Comparison of ENCODE assay signal across 23 mouse cellular contexts in the genomic region with DNA sequence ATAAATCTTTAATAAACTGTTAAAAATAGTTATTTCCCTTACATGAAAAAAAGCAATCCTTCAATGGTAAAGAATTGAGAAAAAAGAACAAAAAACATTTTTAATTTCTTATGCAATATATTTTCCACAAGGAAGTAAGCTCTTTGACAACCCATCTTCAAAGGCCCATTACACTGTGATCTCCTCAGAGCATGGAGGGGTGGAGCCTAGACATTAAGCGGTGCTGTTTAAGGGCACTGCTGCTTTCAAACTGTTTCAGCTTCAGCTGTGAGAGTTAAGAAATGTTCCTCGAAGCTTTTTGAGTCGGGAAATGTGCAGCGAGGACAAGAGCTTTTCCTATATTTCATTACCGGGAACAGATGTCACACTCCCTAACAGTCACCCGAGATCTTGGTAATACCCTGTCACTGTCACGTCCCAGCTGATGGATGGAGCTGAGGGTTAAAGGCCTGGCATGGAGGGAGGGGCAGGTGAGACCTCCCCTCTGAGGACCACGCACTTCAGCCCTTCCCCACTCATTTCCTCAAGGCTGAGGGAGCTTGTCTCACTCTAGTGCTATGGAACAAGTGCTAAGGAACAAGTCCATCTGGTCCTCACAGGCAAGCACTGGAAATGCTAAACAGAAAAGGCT.
A peak's percentile ranks its signal among the peaks of the same experiment; 100 is the strongest.
DNase-seq lines count a peak whose midpoint lies in the region; ATAC-seq lines count a peak whose summit lies in the region.
"Had no signal": no experiment of that assay in that cellular context is flagged by ENCODE, and none has a peak within 500 bp of the region (broad histone marks: within the 10 kb centered on the region; RNA-seq: fewer than 3 reads in every experiment).

No protein-coding gene starts in this region.

- H3K27me3 ChIP-seq in hindbrain, embryonic 11.5 days (ENCODE audit: control insufficient read depth, insufficient read depth, low read length), result no peaks in the 10 kb centered on the region
- no peaks in the 10 kb centered on the region for H3K27me3 ChIP-seq in hindbrain, embryonic 10.5 days (ENCODE audit: insufficient read depth, poor library complexity, severe bottlenecking)
- H3K27me3 ChIP-seq in limb, embryonic 11.5 days (ENCODE audit: control insufficient read depth, insufficient read depth, low read length), result no peaks in the 10 kb centered on the region
- H3K27me3 ChIP-seq in limb, embryonic 10.5 days (ENCODE audit: low read depth, poor library complexity, severe bottlenecking), result no peaks in the 10 kb centered on the region
- H3K27me3 ChIP-seq in hindbrain, embryonic 12.5 days, result no peaks in the 10 kb centered on the region
- H3K27me3 ChIP-seq in forebrain, embryonic 14.5 days (replicated peaks; ENCODE audit: control insufficient read depth, insufficient read depth, low read length), result no peaks in the 10 kb centered on the region
- H3K27me3 ChIP-seq: embryonic facial prominence, embryonic 12.5 days; forebrain, embryonic 12.5 days; heart, embryonic 15.5 days; limb, embryonic 15.5 days; stomach, embryonic 15.5 days had no signal

- 48% methylated on average over 8 of the region's 8 CpGs for WGBS in hindbrain, embryonic 11.5 days
- 64% methylated on average over 8 of the region's 8 CpGs for WGBS in hindbrain, embryonic 10.5 days
- 14% methylated on average over 8 of the region's 8 CpGs for WGBS in limb, embryonic 11.5 days
- 11% methylated on average over 8 of the region's 8 CpGs for WGBS in limb, embryonic 10.5 days
- WGBS in hindbrain, embryonic 12.5 days, result 43% methylated on average over 8 of the region's 8 CpGs
- WGBS in forebrain, embryonic 14.5 days, result 73% methylated on average over 8 of the region's 8 CpGs

- ATAC-seq in hindbrain, embryonic 11.5 days (ENCODE audit: low FRiP score), result peak; percentile 40
- 0 out of 2 replicates have a peak, but pooled peaks have one; percentile 44 for ATAC-seq in limb, embryonic 11.5 days (ENCODE audit: insufficient number of reproducible peaks, low FRiP score, low TSS enrichment, low read depth)
- no peak; the same call in 1 of the 2 replicates for ATAC-seq in hindbrain, embryonic 12.5 days (ENCODE audit: low FRiP score)
- no peak for ATAC-seq in erythroblast, adult 5-6 weeks (replicated peaks; ENCODE audit: low FRiP score, poor library complexity, severe bottlenecking)
- ATAC-seq in forebrain, embryonic 14.5 days, result no peak

- H3K4me1 ChIP-seq in hindbrain, embryonic 11.5 days (replicated peaks; ENCODE audit: control insufficient read depth, insufficient read depth, low read length), result no peaks in the 10 kb centered on the region
- H3K4me1 ChIP-seq in hindbrain, embryonic 10.5 days (replicated peaks), result peaks cover 8% of the 10 kb centered on the region; the same call in 1 of the 2 replicates
- 0 out of 2 replicates have a peak, but pooled peaks cover 6% of the 10 kb centered on the region for H3K4me1 ChIP-seq in limb, embryonic 11.5 days (ENCODE audit: control insufficient read depth, insufficient read depth, low read length)
- H3K4me1 ChIP-seq in limb, embryonic 10.5 days, result peaks cover 22% of the 10 kb centered on the region
- H3K4me1 ChIP-seq in hindbrain, embryonic 12.5 days, result peaks cover 12% of the 10 kb centered on the region; the same call in 1 of the 2 replicates
- no peaks in the 10 kb centered on the region for H3K4me1 ChIP-seq in forebrain, embryonic 14.5 days (ENCODE audit: control insufficient read depth, insufficient read depth, low read length)
- H3K4me1 ChIP-seq: embryonic facial prominence, embryonic 12.5 days; forebrain, embryonic 12.5 days; heart, embryonic 15.5 days; limb, embryonic 15.5 days; stomach, embryonic 15.5 days had no signal

- H3K9me3 ChIP-seq in hindbrain, embryonic 11.5 days (ENCODE audit: control insufficient read depth, low read length), result no peaks in the 10 kb centered on the region
- H3K9me3 ChIP-seq in hindbrain, embryonic 10.5 days, result no peaks in the 10 kb centered on the region
- no peaks in the 10 kb centered on the region for H3K9me3 ChIP-seq in limb, embryonic 11.5 days (ENCODE audit: control insufficient read depth, low read length)
- no peaks in the 10 kb centered on the region for H3K9me3 ChIP-seq in limb, embryonic 10.5 days (replicated peaks)
- H3K9me3 ChIP-seq in hindbrain, embryonic 12.5 days (replicated peaks), result no peaks in the 10 kb centered on the region
- no peaks in the 10 kb centered on the region for H3K9me3 ChIP-seq in forebrain, embryonic 14.5 days (replicated peaks; ENCODE audit: control insufficient read depth, low read length)
- H3K9me3 ChIP-seq: embryonic facial prominence, embryonic 12.5 days; forebrain, embryonic 12.5 days; heart, embryonic 15.5 days; limb, embryonic 15.5 days; stomach, embryonic 15.5 days had no signal

- 0 out of 2 replicates have a peak overlapping the region, but pooled peaks have one; percentile 36 for H3K27ac ChIP-seq in hindbrain, embryonic 11.5 days (ENCODE audit: low read depth, low read length)
- H3K27ac ChIP-seq in hindbrain, embryonic 10.5 days, result no peak overlapping the region
- no peak overlapping the region for H3K27ac ChIP-seq in limb, embryonic 11.5 days (replicated peaks; ENCODE audit: low read depth, low read length)
- no peak overlapping the region for H3K27ac ChIP-seq in limb, embryonic 10.5 days
- H3K27ac ChIP-seq in hindbrain, embryonic 12.5 days, result peak overlapping the region; percentile 40; the same call in 1 of the 2 replicates
- no peak overlapping the region for H3K27ac ChIP-seq in forebrain, embryonic 14.5 days (ENCODE audit: low read depth, low read length)
- H3K27ac ChIP-seq: embryonic facial prominence, embryonic 12.5 days; forebrain, embryonic 12.5 days; gastrocnemius, adult 2 months; heart, embryonic 15.5 days; limb, embryonic 15.5 days; liver, embryonic 14.5 days; stomach, embryonic 15.5 days had no signal

- no peak overlapping the region for H3K4me3 ChIP-seq in hindbrain, embryonic 11.5 days (ENCODE audit: low read depth, low read length)
- no peak overlapping the region for H3K4me3 ChIP-seq in hindbrain, embryonic 10.5 days
- H3K4me3 ChIP-seq in limb, embryonic 11.5 days (ENCODE audit: low read depth, low read length), result no peak overlapping the region
- H3K4me3 ChIP-seq in limb, embryonic 10.5 days, result no peak overlapping the region
- no peak overlapping the region for H3K4me3 ChIP-seq in hindbrain, embryonic 12.5 days
- H3K4me3 ChIP-seq in forebrain, embryonic 14.5 days (ENCODE audit: low read depth, low read length), result no peak overlapping the region
- H3K4me3 ChIP-seq: embryonic facial prominence, embryonic 12.5 days; erythroblast, embryonic 14.5 days; forebrain, embryonic 12.5 days; gastrocnemius, adult 2 months; heart, embryonic 15.5 days; limb, embryonic 15.5 days; myocyte; stomach, embryonic 15.5 days had no signal

- H3K9ac ChIP-seq in hindbrain, embryonic 11.5 days (ENCODE audit: low read depth, low read length), result no peak overlapping the region
- no peak overlapping the region for H3K9ac ChIP-seq in limb, embryonic 11.5 days (ENCODE audit: low read length)
- H3K9ac ChIP-seq in hindbrain, embryonic 12.5 days, result no peak overlapping the region
- H3K9ac ChIP-seq in forebrain, embryonic 14.5 days (ENCODE audit: low read length), result no peak overlapping the region
- H3K9ac ChIP-seq: embryonic facial prominence, embryonic 12.5 days; forebrain, embryonic 12.5 days; heart, embryonic 15.5 days; limb, embryonic 15.5 days; liver, embryonic 14.5 days; lung, embryonic 14.5 days; stomach, embryonic 15.5 days had no signal

- DNase-seq in hindbrain, embryonic 11.5 days (ENCODE audit: low spot score), result peak; percentile 19
- no peak for DNase-seq in hindbrain, embryonic 10.5 days (ENCODE audit: low spot score)
- DNase-seq in limb, embryonic 11.5 days (ENCODE audit: low spot score), result no peak
- no peak for DNase-seq in limb, embryonic 10.5 days (ENCODE audit: low spot score)
- peak; percentile 37 for DNase-seq in mesoderm, embryonic 11.5 days (ENCODE audit: low read depth, low spot score)
- no peak for DNase-seq in forebrain, embryonic 14.5 days (ENCODE audit: low spot score)
- DNase-seq: adrenal gland, postnatal 14 days; cerebellum, adult 8-10 months; gastrocnemius, adult 2 months; heart, postnatal 36 days; kidney, postnatal 10 days; lung, embryonic 14.5 days; thymus, postnatal 36 days had no signal

- no peaks in the 10 kb centered on the region for H3K36me3 ChIP-seq in hindbrain, embryonic 11.5 days (ENCODE audit: control insufficient read depth, insufficient read depth, low read length)
- peaks cover 5% of the 10 kb centered on the region; the same call in 1 of the 2 replicates for H3K36me3 ChIP-seq in hindbrain, embryonic 10.5 days
- H3K36me3 ChIP-seq in limb, embryonic 11.5 days (ENCODE audit: control insufficient read depth, insufficient read depth, low read length), result no peaks in the 10 kb centered on the region
- peaks cover 9% of the 10 kb centered on the region for H3K36me3 ChIP-seq in limb, embryonic 10.5 days
- H3K36me3 ChIP-seq in hindbrain, embryonic 12.5 days, result peaks cover 4% of the 10 kb centered on the region; the same call in 1 of the 2 replicates
- peaks cover 12% of the 10 kb centered on the region for H3K36me3 ChIP-seq in forebrain, embryonic 14.5 days (ENCODE audit: control insufficient read depth, insufficient read depth, low read length)
- H3K36me3 ChIP-seq: heart, embryonic 15.5 days; stomach, embryonic 15.5 days had no signal

- H3K4me2 ChIP-seq in hindbrain, embryonic 11.5 days (replicated peaks; ENCODE audit: low read depth, low read length), result no peak overlapping the region
- H3K4me2 ChIP-seq in limb, embryonic 11.5 days (ENCODE audit: low read depth, severe bottlenecking), result no peak overlapping the region
- H3K4me2 ChIP-seq in hindbrain, embryonic 12.5 days (replicated peaks), result no peak overlapping the region
- H3K4me2 ChIP-seq in forebrain, embryonic 14.5 days (ENCODE audit: low read length), result no peak overlapping the region
- H3K4me2 ChIP-seq: embryonic facial prominence, embryonic 12.5 days; forebrain, embryonic 12.5 days; heart, embryonic 15.5 days; limb, embryonic 15.5 days; lung, embryonic 14.5 days; stomach, embryonic 15.5 days had no signal

Comparison
In these comparisons a context has a peak if more than half of its experiments do, and no peak if none do; other contexts are left out.
1. ATAC-seq: peak in hindbrain, embryonic 11.5 days (single experiment) and limb, embryonic 11.5 days (single experiment); none in hindbrain, embryonic 12.5 days (single experiment), erythroblast, adult 5-6 weeks (single experiment) and forebrain, embryonic 14.5 days (single experiment).
2. DNase-seq: peak in hindbrain, embryonic 11.5 days (single experiment) and mesoderm, embryonic 11.5 days (single experiment); none in hindbrain, embryonic 10.5 days (single experiment), limb, embryonic 11.5 days (single experiment), limb, embryonic 10.5 days (single experiment) and forebrain, embryonic 14.5 days (single experiment).
3. H3K27ac ChIP-seq: peak in hindbrain, embryonic 11.5 days (single experiment) and hindbrain, embryonic 12.5 days (single experiment); none in hindbrain, embryonic 10.5 days (single experiment), limb, embryonic 11.5 days (single experiment), limb, embryonic 10.5 days (single experiment) and forebrain, embryonic 14.5 days (single experiment).